Mouse (Mus musculus): Measurements from ENCODE around the gene Myadml2.

DNA sequence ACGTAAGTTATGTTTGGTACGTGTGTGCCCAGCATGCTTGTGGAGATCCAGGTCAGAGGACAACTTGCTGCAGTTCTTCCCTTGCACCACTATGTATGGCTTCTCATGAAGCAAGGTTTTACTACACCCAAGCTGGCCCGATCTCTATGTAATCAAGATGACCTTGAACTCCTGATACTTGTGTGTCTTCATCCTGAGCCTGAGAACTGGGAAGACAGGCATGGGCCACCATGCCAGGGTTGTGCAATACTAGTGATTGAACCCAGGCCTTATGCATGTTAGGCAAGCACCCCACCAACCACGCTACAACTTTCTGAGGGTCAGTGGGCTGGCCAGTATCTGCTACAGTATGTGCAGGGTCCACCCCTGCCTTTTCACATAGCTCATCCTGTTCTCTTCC lies 29.0 kb upstream of the Myadml2 start:
- TF ChIP-seq CTCF (IDR thresholded peaks at IDR 0.05; ENCODE audit: control insufficient read depth, insufficient read depth, insufficient read length): no peak
- no peak for TF ChIP-seq USF1 (IDR thresholded peaks at IDR 0.05; ENCODE audit: low read depth)
- TF ChIP-seq MYOG (IDR thresholded peaks at IDR 0.05; ENCODE audit: control insufficient read depth, extremely low read depth, insufficient read length): no peak
